Mouse (Mus musculus) spleen, adult 2 months (tissue): ENCODE results near the gene Adora3.

Source experiments
- CTCF ChIP-seq: fragments of 200-500 bp; IDR thresholded peaks from 2 replicates; pipeline ENCODE4 v1.5.1; 2011; ENCODE audit warnings: mild to moderate bottlenecking, inconsistent platforms; ENCODE audit not compliant: insufficient read depth, insufficient read length, insufficient replicate concordance; ENCODE audit errors: extremely low read depth
- POLR2A ChIP-seq: fragments of 200-500 bp; IDR thresholded peaks from 2 replicates; pipeline ENCODE4 v1.6.1; 2011; ENCODE audit warnings: low read depth, low read length, inconsistent platforms

DNA sequence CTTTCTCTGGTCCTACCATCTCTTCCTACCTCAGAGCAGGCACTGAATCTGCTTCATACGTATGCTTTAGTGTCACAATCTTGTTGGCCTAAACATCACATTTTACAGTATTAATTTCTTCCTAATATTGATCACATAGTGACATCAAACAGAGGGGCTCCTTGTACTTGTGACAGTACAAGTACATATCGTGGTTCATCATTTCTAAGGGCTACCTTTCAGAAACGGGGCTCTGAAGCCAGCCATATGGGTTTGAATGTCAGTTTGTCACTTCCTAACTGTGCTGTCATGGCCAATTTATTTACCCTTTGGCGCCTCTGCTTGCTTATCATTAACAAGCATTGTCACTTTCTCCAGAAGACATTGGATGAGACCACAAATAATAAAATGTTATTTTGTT lies 30.8 kb downstream of the Adora3 start:
- TF ChIP-seq POLR2A (no peak), CTCF (no peak)
